Mouse (Mus musculus) embryonic fibroblast, embryonic 13.5 days (primary cell): ENCODE results near the gene Ifnar1.

Source experiments
- CTCF ChIP-seq: IDR thresholded peaks from 2 replicates; pipeline ENCODE4 v1.5.1; 2011; ENCODE audit warnings: mild to moderate bottlenecking, control low read depth, low read length, moderate library complexity, borderline replicate concordance; ENCODE audit not compliant: insufficient read depth
- POLR2A ChIP-seq: IDR thresholded peaks from 2 replicates; pipeline ENCODE4 v1.6.1; 2011; ENCODE audit warnings: low read depth, mild to moderate bottlenecking, control low read depth, low read length, moderate library complexity

GRCm38 (mm10) chr16:91541573-91542081 lies 56.6 kb downstream of the Ifnar1 start:
- no peak for TF ChIP-seq CTCF
- TF ChIP-seq POLR2A = no peak
